Mouse (Mus musculus) midbrain, embryonic 14.5 days (tissue): ENCODE results near the gene Vps29. TPM values are rescaled to one million over a fixed set of nuclear protein-coding genes. Genes with fewer than 3 reads are reported as not detected.
A peak's percentile ranks its signal among the peaks of the same experiment; 100 is the strongest.

Experiments
- ATAC-seq: fragments of 200-750 bp; cut with Nextera tagmentation; 2 replicates; pipeline ENCODE4 v1.8.0; 2017; ENCODE audit warnings: moderate number of reproducible peaks, moderate library complexity; ENCODE audit not compliant: low FRiP score, low TSS enrichment
- DNase-seq: peaks from one replicate; pipeline ENCODE4 v3.0.0-alpha.2; 2015
- H3K27ac ChIP-seq: fragments of 300-500 bp; sonication (generic); replicated peaks from 2 replicates; pipeline ENCODE4 v1.5.1; 2014; ENCODE audit warnings: mild to moderate bottlenecking, low read depth, low read length, moderate library complexity
- H3K27me3 ChIP-seq: fragments of 300-500 bp; sonication (generic); 2 replicates; pipeline ENCODE4 v1.6.1; 2014; ENCODE audit warnings: low read length, control low read depth, mixed read lengths; ENCODE audit not compliant: control insufficient read depth, insufficient read depth
- H3K36me3 ChIP-seq: fragments of 300-500 bp; sonication (generic); 2 replicates; pipeline ENCODE4 v1.6.1; 2014; ENCODE audit warnings: low read length, control low read depth; ENCODE audit not compliant: control insufficient read depth, insufficient read depth
- H3K4me1 ChIP-seq: fragments of 300-500 bp; sonication (generic); 2 replicates; pipeline ENCODE4 v1.6.1; 2014; ENCODE audit warnings: mild to moderate bottlenecking, antibody characterized with exemption, low read length, control low read depth; ENCODE audit not compliant: control insufficient read depth, insufficient read depth
- H3K4me2 ChIP-seq: fragments of 300-500 bp; sonication (generic); 2 replicates; pipeline ENCODE4 v1.6.1; 2014; ENCODE audit warnings: mild to moderate bottlenecking, low read length, moderate library complexity
- H3K4me3 ChIP-seq: fragments of 300-500 bp; sonication (generic); replicated peaks from 2 replicates; pipeline ENCODE4 v1.5.1; 2014; ENCODE audit warnings: low read depth, low read length
- H3K9ac ChIP-seq: fragments of 300-500 bp; sonication (generic); replicated peaks from 2 replicates; pipeline ENCODE4 v1.6.1; 2014; ENCODE audit warnings: mild to moderate bottlenecking, low read length, moderate library complexity
- H3K9me3 ChIP-seq: fragments of 300-500 bp; sonication (generic); 2 replicates; pipeline ENCODE4 v1.6.1; 2016; ENCODE audit warnings: low read length, control low read depth, mixed read lengths; ENCODE audit not compliant: control insufficient read depth
- WGBS: fragments of 180-500 bp; shearing (Covaris S2); extraction: QIAGEN DNeasy Blood & Tissue Kit; methylation state at CpG from one replicate; pipeline ENCODE4 v1.1.7; 2014; 5-methylcytosine and 5-hydroxymethylcytosine counted together
- polyA plus RNA-seq: library from polyadenylated mRNA; unstranded; fragments of >200 nt; fragmentation: Nextera tagmentation; extraction: Ambion mirVana; gene quantifications from 2 replicates; pipeline ENCODE4 v1.2.1, GENCODE M21; 2014

The Vps29 gene
- polyA plus RNA-seq, 1 experiment from 2014 or later = 324 TPM

DNA sequence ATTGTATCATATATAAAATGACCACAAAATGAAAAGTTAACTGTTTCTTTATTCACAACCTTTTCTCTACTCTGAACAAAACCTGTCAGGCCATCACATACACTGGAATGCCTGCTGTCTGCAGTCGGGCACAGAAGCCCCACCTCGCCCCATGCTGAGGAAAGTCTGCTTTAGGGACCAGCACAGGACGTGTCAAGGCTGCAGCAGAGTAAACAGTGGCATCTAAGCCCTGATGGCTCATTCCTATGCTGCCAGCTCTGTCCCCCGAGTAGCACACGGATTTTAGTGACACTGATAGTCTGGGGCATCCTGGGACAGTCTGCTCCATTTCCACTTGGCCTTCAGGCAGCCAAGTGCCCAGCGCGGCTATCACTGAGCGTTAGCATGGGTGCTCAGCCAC lies 28.7 kb upstream of the Vps29 start:
- 85% methylated on average over 8 of the region's 8 CpGs for WGBS
- peaks cover 55% of the 10 kb centered on the region for H3K36me3 ChIP-seq

DNA sequence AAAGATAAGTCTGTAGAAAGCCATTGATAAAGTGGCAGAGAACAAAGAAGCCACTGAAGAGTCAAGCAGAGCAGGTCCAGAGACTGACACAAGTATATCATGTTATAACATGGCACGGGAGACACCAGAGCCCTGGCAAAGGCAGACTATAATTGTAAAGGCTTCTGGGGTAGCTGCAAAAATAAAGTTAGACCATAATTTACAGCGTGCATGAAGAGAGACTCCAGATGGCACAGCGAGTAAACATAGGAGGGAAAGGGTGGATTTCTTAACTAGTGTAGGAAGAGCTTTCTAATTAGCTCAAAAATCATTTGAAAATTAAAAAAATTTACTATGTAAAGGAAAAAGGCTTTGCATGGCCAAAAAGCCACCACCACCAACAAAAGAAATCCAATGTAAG lies 26.9 kb upstream of the Vps29 start:
- H3K4me3 ChIP-seq = no peak overlapping the region

More for the DNA sequence above, 28.7 kb upstream of the Vps29 start:
- H3K27ac ChIP-seq = no peak overlapping the region
- no peaks in the 10 kb centered on the region for H3K27me3 ChIP-seq
- H3K9ac ChIP-seq = no peak overlapping the region
- ATAC-seq (no peak), DNase-seq (no peak)
- H3K4me1 ChIP-seq = no peaks in the 10 kb centered on the region
- no peaks in the 10 kb centered on the region for H3K9me3 ChIP-seq
- H3K4me3 ChIP-seq = no peak overlapping the region
- no peak overlapping the region for H3K4me2 ChIP-seq

DNA sequence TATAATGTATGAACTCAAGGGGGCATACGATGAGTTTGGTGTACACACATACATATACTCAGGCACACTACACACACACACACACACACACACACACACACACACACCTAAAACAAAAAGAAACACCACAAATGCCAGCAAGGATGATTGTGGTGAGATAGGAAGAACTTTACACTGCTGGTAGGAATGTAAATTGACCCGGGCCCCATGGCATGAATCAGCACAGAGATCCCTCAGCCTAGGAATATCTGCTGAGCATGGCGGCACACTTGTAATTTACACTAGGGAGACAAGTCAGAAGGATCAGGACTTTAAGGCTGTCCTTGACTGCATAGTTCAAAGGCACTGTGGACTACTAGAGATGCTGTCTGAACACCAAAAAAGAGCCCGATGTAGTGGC lies 23.9 kb upstream of the Vps29 start:
- H3K9me3 ChIP-seq = no peaks in the 10 kb centered on the region
- H3K27me3 ChIP-seq = no peaks in the 10 kb centered on the region
- no peak for DNase-seq
- H3K4me3 ChIP-seq = no peak overlapping the region
- H3K4me1 ChIP-seq = no peaks in the 10 kb centered on the region
- ATAC-seq = no peak
- no peak overlapping the region for H3K4me2 ChIP-seq
- no peak overlapping the region for H3K9ac ChIP-seq
- H3K27ac ChIP-seq = no peak overlapping the region
- 94% methylated on average over 4 of the region's 4 CpGs for WGBS
- H3K36me3 ChIP-seq = peaks cover 15% of the 10 kb centered on the region

More for the DNA sequence above, 26.9 kb upstream of the Vps29 start:
- ATAC-seq (no peak), DNase-seq (no peak)
- no peaks in the 10 kb centered on the region for H3K4me1 ChIP-seq
- no peaks in the 10 kb centered on the region for H3K9me3 ChIP-seq
- peaks cover 39% of the 10 kb centered on the region for H3K36me3 ChIP-seq
- WGBS = 98% methylated on average over 3 of the region's 3 CpGs
- H3K27ac ChIP-seq = no peak overlapping the region
- no peak overlapping the region for H3K4me2 ChIP-seq
- no peak overlapping the region for H3K9ac ChIP-seq
- no peaks in the 10 kb centered on the region for H3K27me3 ChIP-seq

- H3K9ac ChIP-seq = no peak overlapping the region
- H3K4me3 ChIP-seq = no peak overlapping the region
- ATAC-seq (no peak), DNase-seq (no peak)
- H3K36me3 ChIP-seq = no peaks in the 10 kb centered on the region
- H3K9me3 ChIP-seq = no peaks in the 10 kb centered on the region
- H3K27me3 ChIP-seq = no peaks in the 10 kb centered on the region
- WGBS = 56% methylated on average over 3 of the region's 3 CpGs
- no peak overlapping the region for H3K4me2 ChIP-seq
- no peak overlapping the region for H3K27ac ChIP-seq
- H3K4me1 ChIP-seq = no peaks in the 10 kb centered on the region
Measured at GRCm38 (mm10) chr5:122334682-122335081, 19.5 kb upstream of the Vps29 start.

DNA sequence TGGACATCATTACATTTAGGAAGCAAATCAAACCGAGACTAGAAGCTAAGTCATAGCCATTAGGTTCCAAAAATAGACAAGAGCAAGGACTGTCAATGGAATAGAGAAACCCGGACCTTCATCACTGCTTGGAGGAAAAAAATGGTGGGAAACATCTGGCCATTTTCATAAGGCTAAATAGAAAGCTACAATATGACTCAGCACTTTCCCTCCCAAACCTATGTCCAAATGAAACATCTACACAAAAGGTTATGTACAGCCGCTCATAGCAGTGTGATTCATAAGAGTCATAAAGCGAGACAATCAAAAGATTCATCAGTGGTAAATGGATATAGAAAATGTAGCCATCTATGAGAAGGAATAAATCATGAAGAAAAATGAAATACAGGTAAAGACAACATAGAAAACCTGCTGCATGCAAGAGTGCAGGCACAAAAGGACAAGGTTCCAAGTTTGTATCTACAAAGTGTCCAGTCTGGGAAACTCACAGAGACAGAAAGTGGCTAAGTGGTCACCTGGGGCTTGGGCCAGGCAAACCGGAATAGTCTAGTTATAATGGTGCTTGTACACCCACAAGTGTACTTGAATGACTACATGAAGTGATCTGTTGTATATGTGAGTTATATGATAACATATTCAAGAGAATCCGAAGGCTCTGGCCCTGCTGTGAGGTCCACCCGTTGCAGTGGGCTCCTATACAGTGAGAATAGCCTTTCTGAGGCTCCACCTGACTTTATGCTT lies 17.4 kb upstream of the Vps29 start:
- no peak for DNase-seq
- no peaks in the 10 kb centered on the region for H3K36me3 ChIP-seq
- no peak overlapping the region for H3K4me2 ChIP-seq
- no peaks in the 10 kb centered on the region for H3K9me3 ChIP-seq
- no peak overlapping the region for H3K4me3 ChIP-seq
- no peak for ATAC-seq
- H3K27me3 ChIP-seq = no peaks in the 10 kb centered on the region
- 94% methylated on average over 7 of the region's 7 CpGs for WGBS
- no peak overlapping the region for H3K9ac ChIP-seq
- no peak overlapping the region for H3K27ac ChIP-seq
- H3K4me1 ChIP-seq = no peaks in the 10 kb centered on the region

DNA sequence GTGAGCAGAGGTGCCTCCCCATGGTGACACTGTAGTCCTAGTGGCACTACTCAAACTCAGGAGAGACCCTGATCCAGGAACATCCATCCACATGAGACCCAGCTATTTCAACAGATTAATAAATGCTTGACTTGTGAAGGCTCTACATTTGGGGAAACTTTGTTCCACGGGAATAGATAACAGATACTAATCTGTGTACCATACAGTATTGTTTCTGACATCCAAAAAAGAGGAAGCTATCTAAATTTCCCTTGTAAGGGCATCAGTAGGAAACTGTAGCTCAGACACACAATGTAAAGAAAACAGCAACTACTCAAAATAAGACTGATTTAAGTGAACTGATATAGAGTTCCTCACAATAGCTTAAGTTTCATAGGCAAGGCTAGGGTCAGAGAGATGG lies 11.3 kb upstream of the Vps29 start:
- no peak overlapping the region for H3K27ac ChIP-seq
- no peaks in the 10 kb centered on the region for H3K27me3 ChIP-seq
- DNase-seq (no peak), ATAC-seq (no peak)
- H3K9ac ChIP-seq = no peak overlapping the region
- H3K36me3 ChIP-seq = no peaks in the 10 kb centered on the region
- 83% methylated on average over 1 of the region's 1 CpGs for WGBS
- no peak overlapping the region for H3K4me3 ChIP-seq
- no peak overlapping the region for H3K4me2 ChIP-seq
- no peaks in the 10 kb centered on the region for H3K4me1 ChIP-seq
- H3K9me3 ChIP-seq = no peaks in the 10 kb centered on the region

DNA sequence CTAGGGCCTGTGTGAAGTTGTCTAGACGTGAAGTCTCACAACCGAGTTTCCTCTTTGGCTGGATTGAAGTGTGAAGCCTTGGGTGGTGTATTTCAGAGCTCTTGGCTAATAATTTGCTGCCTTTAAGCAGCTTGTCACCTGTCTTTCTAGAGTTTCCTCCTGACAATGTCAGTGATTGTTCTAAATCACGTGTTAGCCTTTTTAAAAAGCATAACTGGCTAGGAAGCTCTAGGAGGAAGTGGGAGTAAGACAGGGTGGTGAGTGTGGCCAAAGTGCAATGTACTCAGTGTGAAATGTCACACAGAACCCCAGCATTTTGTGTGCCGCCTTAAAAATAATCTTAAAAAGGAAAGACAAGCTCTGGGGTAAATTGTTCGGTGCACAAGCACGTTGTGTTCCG lies 10.4 kb upstream of the Vps29 start:
- H3K27me3 ChIP-seq = no peaks in the 10 kb centered on the region
- WGBS = 56% methylated on average over 7 of the region's 7 CpGs
- no peak overlapping the region for H3K4me2 ChIP-seq
- ATAC-seq (no peak), DNase-seq (no peak)
- H3K36me3 ChIP-seq = no peaks in the 10 kb centered on the region
- H3K27ac ChIP-seq = no peak overlapping the region
- H3K9ac ChIP-seq = no peak overlapping the region
- no peaks in the 10 kb centered on the region for H3K4me1 ChIP-seq
- no peaks in the 10 kb centered on the region for H3K9me3 ChIP-seq
- no peak overlapping the region for H3K4me3 ChIP-seq

DNA sequence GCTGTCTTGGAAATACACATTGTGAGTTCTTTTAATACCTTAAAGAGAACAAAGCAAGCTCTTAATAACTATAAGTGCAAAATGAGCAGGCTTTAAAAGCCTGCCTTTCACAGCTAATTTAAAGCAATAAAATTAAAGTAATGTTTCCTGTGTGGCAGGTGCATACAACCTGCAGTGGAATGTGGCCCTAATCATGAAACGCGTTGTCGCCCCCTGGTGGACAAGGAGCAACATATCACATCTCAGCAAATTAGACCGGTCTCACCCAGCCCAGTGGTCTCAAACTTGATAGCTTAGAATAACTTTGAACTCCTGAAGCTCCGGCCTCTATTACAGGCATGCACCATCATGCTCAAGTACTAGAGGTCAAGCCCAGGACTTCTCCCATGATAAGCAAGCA lies 9.9 kb upstream of the Vps29 start:
- H3K4me2 ChIP-seq = no peak overlapping the region
- no peaks in the 10 kb centered on the region for H3K4me1 ChIP-seq
- 11% methylated on average over 5 of the region's 5 CpGs for whole genome bisulfite sequencing
- no peak overlapping the region for H3K9ac ChIP-seq
- no peaks in the 10 kb centered on the region for H3K36me3 ChIP-seq
- H3K27ac ChIP-seq = no peak overlapping the region
- no peaks in the 10 kb centered on the region for H3K9me3 ChIP-seq
- DNase-seq (peak; percentile 91), ATAC-seq (no peak)
- no peaks in the 10 kb centered on the region for H3K27me3 ChIP-seq
- no peak overlapping the region for H3K4me3 ChIP-seq

DNA sequence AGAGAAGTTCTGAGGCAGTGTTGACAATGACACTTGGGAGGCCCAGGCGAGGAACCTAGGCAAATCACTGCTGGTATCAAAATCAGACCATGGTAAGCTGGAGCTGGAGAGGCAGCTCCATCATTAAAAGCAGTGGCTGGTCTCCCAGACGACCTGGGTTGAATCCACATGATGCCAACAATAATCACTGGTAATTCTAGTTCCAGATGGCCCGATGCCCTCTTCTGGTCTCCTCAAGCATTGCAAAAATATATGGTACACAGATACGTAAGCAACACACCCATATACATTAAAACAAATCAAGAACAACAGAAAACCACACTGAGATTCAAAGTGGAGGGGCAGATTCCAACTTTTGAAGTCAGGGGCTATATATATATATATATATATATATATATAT lies 8.4 kb upstream of the Vps29 start:
- WGBS = 76% methylated on average over 4 of the region's 4 CpGs
- Histone ChIP-seq H3K27ac (no peak overlapping the region), H3K36me3 (no peaks in the 10 kb centered on the region), H3K9ac (no peak overlapping the region), H3K9me3 (no peaks in the 10 kb centered on the region), H3K4me1 (no peaks in the 10 kb centered on the region), H3K27me3 (no peaks in the 10 kb centered on the region), H3K4me3 (no peak overlapping the region), H3K4me2 (no peak overlapping the region)
- DNase-seq (no peak), ATAC-seq (no peak)
